Mouse (Mus musculus): Measurements from ENCODE around the gene Fat1.

Fat1 gene

GRCm38 (mm10) chr8:45002686-45003085 is 67.4 kb downstream of the Fat1 start:
- peak; percentile 45 for DNase-seq (ENCODE audit: low read depth, low spot score)

- no peak for DNase-seq (ENCODE audit: low read depth, low spot score)
Measured at GRCm38 (mm10) chr8:45004021-45004420, 68.8 kb downstream of the Fat1 start.

GRCm38 (mm10) chr8:45010685-45011084 is 75.4 kb downstream of the Fat1 start:
- peak; percentile 62 for DNase-seq (ENCODE audit: low read depth, low spot score)

GRCm38 (mm10) chr8:45011774-45012173 is 76.5 kb downstream of the Fat1 start:
- DNase-seq (ENCODE audit: low read depth, low spot score) = no peak

- no peak for DNase-seq (ENCODE audit: low read depth, low spot score)
Measured at GRCm38 (mm10) chr8:45013852-45014251, 78.6 kb downstream of the Fat1 start.

- DNase-seq (ENCODE audit: low read depth, low spot score) = no peak
Measured at GRCm38 (mm10) chr8:45014498-45015067, 79.3 kb downstream of the Fat1 start.

- no peak for DNase-seq (ENCODE audit: low read depth, low spot score)
Measured at GRCm38 (mm10) chr8:45015876-45016275, 80.6 kb downstream of the Fat1 start.

GRCm38 (mm10) chr8:45019241-45019640 is 84.0 kb downstream of the Fat1 start:
- no peak for DNase-seq (ENCODE audit: low read depth, low spot score)

- DNase-seq (ENCODE audit: low read depth, low spot score) = peak; percentile 62
Measured at GRCm38 (mm10) chr8:45021171-45021570, 85.9 kb downstream of the Fat1 start.

- DNase-seq (ENCODE audit: low read depth, low spot score) = peak; percentile 94
Measured at GRCm38 (mm10) chr8:45021911-45022665, 86.8 kb downstream of the Fat1 start.

GRCm38 (mm10) chr8:45028081-45028497 is 92.8 kb downstream of the Fat1 start:
- DNase-seq (ENCODE audit: low read depth, low spot score) = peak; percentile 42

GRCm38 (mm10) chr8:45038350-45038749 is 103.1 kb downstream of the Fat1 start:
- DNase-seq (ENCODE audit: low read depth, low spot score) = no peak

GRCm38 (mm10) chr8:45044160-45044559 is 108.9 kb downstream of the Fat1 start:
- DNase-seq (ENCODE audit: low read depth, low spot score) = no peak

- no peak for DNase-seq (ENCODE audit: low read depth, low spot score)
Measured at GRCm38 (mm10) chr8:45050451-45050850, 115.2 kb downstream of the Fat1 start.

- DNase-seq (ENCODE audit: low read depth, low spot score) = no peak
Measured at GRCm38 (mm10) chr8:45051236-45051635, 116.0 kb downstream of the Fat1 start.

GRCm38 (mm10) chr8:45052205-45052604 is 117.0 kb downstream of the Fat1 start:
- peak; percentile 36 for DNase-seq (ENCODE audit: low read depth, low spot score)

GRCm38 (mm10) chr8:45052618-45053017 is 117.4 kb downstream of the Fat1 start:
- DNase-seq (ENCODE audit: low read depth, low spot score) = peak; percentile 56

- no peak for DNase-seq (ENCODE audit: low read depth, low spot score)
Measured at GRCm38 (mm10) chr8:45055500-45055899, 120.3 kb downstream of the Fat1 start.

- DNase-seq (ENCODE audit: low read depth, low spot score) = no peak
Measured at GRCm38 (mm10) chr8:45056810-45057209, 121.6 kb downstream of the Fat1 start.

- no peak for DNase-seq (ENCODE audit: low read depth, low spot score)
Measured at GRCm38 (mm10) chr8:45060083-45060482, 124.8 kb downstream of the Fat1 start.

- peak; percentile 16 for DNase-seq (ENCODE audit: low read depth, low spot score)
Measured at GRCm38 (mm10) chr8:45062311-45062710, 127.1 kb downstream of the Fat1 start.

- no peak for DNase-seq (ENCODE audit: low read depth, low spot score)
Measured at GRCm38 (mm10) chr8:45062982-45063924, 128.0 kb downstream of the Fat1 start.
